17 mouse cellular contexts compared by ENCODE assay signal in genomic region chr15:103040601-103041000, GRCm38 (mm10). TPM values are rescaled to one million over a fixed set of nuclear protein-coding genes. Genes with fewer than 3 reads are reported as not detected.
DNase-seq lines count a peak whose midpoint lies in the region; ATAC-seq lines count a peak whose summit lies in the region.
"Had no signal": no experiment of that assay in that cellular context is flagged by ENCODE, and none has a peak within 500 bp of the region (broad histone marks: within the 10 kb centered on the region; RNA-seq: fewer than 3 reads in every experiment).

No protein-coding gene starts in this region.

- no peaks in the 10 kb centered on the region for H3K36me3 ChIP-seq in heart, embryonic 10.5 days
- no peaks in the 10 kb centered on the region for H3K36me3 ChIP-seq in midbrain, embryonic 11.5 days (ENCODE audit: control insufficient read depth, insufficient read depth, low read length)
- H3K36me3 ChIP-seq in midbrain, embryonic 10.5 days = no peaks in the 10 kb centered on the region
- H3K36me3 ChIP-seq in limb, embryonic 10.5 days = no peaks in the 10 kb centered on the region
- H3K36me3 ChIP-seq in stomach, embryonic 16.5 days (ENCODE audit: control insufficient read depth, insufficient read depth, low read length) = no peaks in the 10 kb centered on the region
- H3K36me3 ChIP-seq: embryonic facial prominence, embryonic 12.5 days; forebrain, embryonic 15.5 days had no signal

- no peak overlapping the region for H3K9ac ChIP-seq in midbrain, embryonic 11.5 days (ENCODE audit: low read length)
- peak overlapping the region; percentile 67 for H3K9ac ChIP-seq in stomach, embryonic 16.5 days (ENCODE audit: low read length)
- H3K9ac ChIP-seq: embryonic facial prominence, embryonic 12.5 days; forebrain, embryonic 15.5 days had no signal

- H3K9me3 ChIP-seq in heart, embryonic 10.5 days = no peaks in the 10 kb centered on the region
- H3K9me3 ChIP-seq in midbrain, embryonic 11.5 days (ENCODE audit: control insufficient read depth, low read length) = no peaks in the 10 kb centered on the region
- H3K9me3 ChIP-seq in midbrain, embryonic 10.5 days (replicated peaks) = no peaks in the 10 kb centered on the region
- no peaks in the 10 kb centered on the region for H3K9me3 ChIP-seq in limb, embryonic 10.5 days (replicated peaks)
- no peaks in the 10 kb centered on the region for H3K9me3 ChIP-seq in stomach, embryonic 16.5 days (replicated peaks; ENCODE audit: control insufficient read depth, low read length)
- H3K9me3 ChIP-seq: embryonic facial prominence, embryonic 12.5 days; forebrain, embryonic 15.5 days; G1E had no signal

- H3K4me3 ChIP-seq in heart, embryonic 10.5 days = 0 out of 2 replicates have a peak overlapping the region, but pooled peaks have one; percentile 15
- H3K4me3 ChIP-seq in midbrain, embryonic 11.5 days (ENCODE audit: low read depth, low read length) = no peak overlapping the region
- no peak overlapping the region for H3K4me3 ChIP-seq in midbrain, embryonic 10.5 days
- H3K4me3 ChIP-seq in limb, embryonic 10.5 days = peak overlapping the region; percentile 39
- peak overlapping the region; percentile 26 for H3K4me3 ChIP-seq in stomach, embryonic 16.5 days (replicated peaks; ENCODE audit: low read length)
- H3K4me3 ChIP-seq: embryonic facial prominence, embryonic 12.5 days; forebrain, embryonic 15.5 days had no signal

- no peak for DNase-seq in heart, embryonic 10.5 days (ENCODE audit: low spot score)
- no peak for DNase-seq in heart, adult 18-20 months
- DNase-seq in midbrain, embryonic 11.5 days (ENCODE audit: low spot score, missing footprints) = peak; percentile 92
- no peak for DNase-seq in midbrain, embryonic 10.5 days (ENCODE audit: low spot score)
- DNase-seq in limb, embryonic 10.5 days (ENCODE audit: low spot score) = peak; percentile 48
- DNase-seq in cerebellum, adult 11 months = no peak
- DNase-seq: cerebellum, adult 9-10 months; heart, adult 11 months; lung, postnatal 4 days; thymus, postnatal 14 days had no signal

- peaks cover 96% of the 10 kb centered on the region for H3K27me3 ChIP-seq in heart, embryonic 10.5 days (ENCODE audit: insufficient read depth, poor library complexity, severe bottlenecking)
- H3K27me3 ChIP-seq in midbrain, embryonic 11.5 days (ENCODE audit: control insufficient read depth, insufficient read depth, low read length) = peaks cover 95% of the 10 kb centered on the region
- H3K27me3 ChIP-seq in midbrain, embryonic 10.5 days (ENCODE audit: low read depth, poor library complexity, severe bottlenecking) = peaks cover 100% of the 10 kb centered on the region
- H3K27me3 ChIP-seq in limb, embryonic 10.5 days (ENCODE audit: low read depth, poor library complexity, severe bottlenecking) = peaks cover 96% of the 10 kb centered on the region
- no peaks in the 10 kb centered on the region for H3K27me3 ChIP-seq in stomach, embryonic 16.5 days (ENCODE audit: control insufficient read depth, insufficient read depth, low read length)

- 0 out of 2 replicates have a peak, but pooled peaks cover 4% of the 10 kb centered on the region for H3K4me1 ChIP-seq in heart, embryonic 10.5 days
- no peaks in the 10 kb centered on the region for H3K4me1 ChIP-seq in midbrain, embryonic 11.5 days (ENCODE audit: control insufficient read depth, insufficient read depth, low read length)
- H3K4me1 ChIP-seq in midbrain, embryonic 10.5 days = 0 out of 2 replicates have a peak, but pooled peaks cover 3% of the 10 kb centered on the region
- peaks cover 62% of the 10 kb centered on the region for H3K4me1 ChIP-seq in limb, embryonic 10.5 days
- peaks cover 32% of the 10 kb centered on the region for H3K4me1 ChIP-seq in stomach, embryonic 16.5 days (ENCODE audit: control insufficient read depth, insufficient read depth, low read length)
- H3K4me1 ChIP-seq: embryonic facial prominence, embryonic 12.5 days; forebrain, embryonic 15.5 days had no signal

- WGBS in heart, embryonic 10.5 days = 7% methylated on average over 12 of the region's 12 CpGs
- under 1% methylated on average over 12 of the region's 12 CpGs for WGBS in midbrain, embryonic 11.5 days
- 2% methylated on average over 12 of the region's 12 CpGs for WGBS in midbrain, embryonic 10.5 days
- WGBS in limb, embryonic 10.5 days = 9% methylated on average over 12 of the region's 12 CpGs
- 29% methylated on average over 12 of the region's 12 CpGs for WGBS in stomach, embryonic 16.5 days

- peak overlapping the region; percentile 9; the same call in 1 of the 2 replicates for H3K27ac ChIP-seq in heart, embryonic 10.5 days
- no peak overlapping the region for H3K27ac ChIP-seq in midbrain, embryonic 11.5 days (ENCODE audit: low read depth, low read length)
- no peak overlapping the region for H3K27ac ChIP-seq in midbrain, embryonic 10.5 days (replicated peaks)
- H3K27ac ChIP-seq in limb, embryonic 10.5 days = peak overlapping the region; percentile 83
- H3K27ac ChIP-seq in stomach, embryonic 16.5 days (ENCODE audit: low read length) = peak overlapping the region; percentile 91
- H3K27ac ChIP-seq: embryonic facial prominence, embryonic 12.5 days; forebrain, embryonic 15.5 days had no signal

- no peak for ATAC-seq in midbrain, embryonic 11.5 days (ENCODE audit: low FRiP score)
- ATAC-seq in stomach, embryonic 16.5 days (ENCODE audit: insufficient read depth, low FRiP score) = no peak
- ATAC-seq in megakaryocyte progenitor cell, adult 5-6 weeks (replicated peaks; ENCODE audit: poor library complexity) = no peak
- ATAC-seq: forebrain, embryonic 15.5 days had no signal

- H3K4me2 ChIP-seq in midbrain, embryonic 11.5 days = no peak overlapping the region
- H3K4me2 ChIP-seq in stomach, embryonic 16.5 days (ENCODE audit: low read depth, low read length) = peak overlapping the region; percentile 52
- H3K4me2 ChIP-seq: embryonic facial prominence, embryonic 12.5 days; forebrain, embryonic 15.5 days had no signal

RNA-seq across cellular contexts. Expression of gene Hoxc4, which starts 21.9 kb away (rescaled TPM):
- polyA plus RNA-seq in heart, embryonic 10.5 days (2016; fragmentation: Nextera tagmentation; extraction: Ambion mirVana) = 0.81 and 6.6 TPM in 2 replicates
- total RNA-seq in heart, adult 18-20 months (2021) = under 1 TPM in 1 of 2 experiments, not detected in 1; 0.23 TPM
- not detected in 2 replicates for polyA plus RNA-seq in midbrain, embryonic 11.5 days (2014; fragmentation: Nextera tagmentation; extraction: Ambion mirVana)
- polyA plus RNA-seq in midbrain, embryonic 10.5 days (2016; fragmentation: Nextera tagmentation; extraction: Ambion mirVana) = not detected in 2 replicates
- 9.1 and 9.8 TPM in 2 replicates for polyA plus RNA-seq in limb, embryonic 10.5 days (2016; fragmentation: Nextera tagmentation; extraction: Ambion mirVana)
- polyA plus RNA-seq in stomach, embryonic 16.5 days (2015; fragmentation: Nextera tagmentation; extraction: Ambion mirVana) = 19.0 and 20.0 TPM in 2 replicates
- not detected in 2 replicates for total RNA-seq in megakaryocyte progenitor cell, adult 5-6 weeks (2015)
- total RNA-seq in megakaryocyte progenitor cell, adult 5-6 weeks (2017) = not detected in 2 replicates
- total RNA-seq: heart, postnatal 25 days; left cerebral cortex, postnatal 36 days had no signal
- polyA plus RNA-seq: forebrain, embryonic 15.5 days had no signal

RNA-seq across cellular contexts. Expression of gene Hoxc6, which starts 42.5 kb away (rescaled TPM):
- polyA plus RNA-seq in heart, embryonic 10.5 days (2016; fragmentation: Nextera tagmentation; extraction: Ambion mirVana) = 0.23 and 1.8 TPM in 2 replicates
- total RNA-seq in heart, adult 18-20 months (2021) = under 1 TPM in 1 of 2 experiments, not detected in 1; 0.18 TPM
- not detected in 2 replicates for polyA plus RNA-seq in midbrain, embryonic 11.5 days (2014; fragmentation: Nextera tagmentation; extraction: Ambion mirVana)
- not detected in 2 replicates for polyA plus RNA-seq in midbrain, embryonic 10.5 days (2016; fragmentation: Nextera tagmentation; extraction: Ambion mirVana)
- 10.1 and 10.2 TPM in 2 replicates for polyA plus RNA-seq in limb, embryonic 10.5 days (2016; fragmentation: Nextera tagmentation; extraction: Ambion mirVana)
- polyA plus RNA-seq in stomach, embryonic 16.5 days (2015; fragmentation: Nextera tagmentation; extraction: Ambion mirVana) = 3.3 and 3.8 TPM in 2 replicates
- not detected in 2 replicates for total RNA-seq in megakaryocyte progenitor cell, adult 5-6 weeks (2015)
- not detected in 2 replicates for total RNA-seq in megakaryocyte progenitor cell, adult 5-6 weeks (2017)
- total RNA-seq: heart, postnatal 25 days; left cerebral cortex, postnatal 36 days had no signal
- polyA plus RNA-seq: embryonic facial prominence, embryonic 12.5 days; forebrain, embryonic 15.5 days had no signal

RNA-seq across cellular contexts. Expression of gene Hoxc8, which starts 50.2 kb away (rescaled TPM):
- polyA plus RNA-seq in heart, embryonic 10.5 days (2016; fragmentation: Nextera tagmentation; extraction: Ambion mirVana) = 0.06 and 1.7 TPM in 2 replicates
- total RNA-seq in heart, adult 18-20 months (2021) = not detected
- not detected in 2 replicates for polyA plus RNA-seq in midbrain, embryonic 11.5 days (2014; fragmentation: Nextera tagmentation; extraction: Ambion mirVana)
- polyA plus RNA-seq in midbrain, embryonic 10.5 days (2016; fragmentation: Nextera tagmentation; extraction: Ambion mirVana) = not detected in 2 replicates
- 5.1 and 6.0 TPM in 2 replicates for polyA plus RNA-seq in limb, embryonic 10.5 days (2016; fragmentation: Nextera tagmentation; extraction: Ambion mirVana)
- polyA plus RNA-seq in stomach, embryonic 16.5 days (2015; fragmentation: Nextera tagmentation; extraction: Ambion mirVana) = 2.0 and 2.5 TPM in 2 replicates
- total RNA-seq in megakaryocyte progenitor cell, adult 5-6 weeks (2015) = not detected in 2 replicates
- total RNA-seq in megakaryocyte progenitor cell, adult 5-6 weeks (2017) = not detected in 2 replicates
- total RNA-seq: heart, postnatal 25 days; left cerebral cortex, postnatal 36 days had no signal
- polyA plus RNA-seq: embryonic facial prominence, embryonic 12.5 days; forebrain, embryonic 15.5 days had no signal

Comparison
In these comparisons a context has a peak if more than half of its experiments do, and no peak if none do; other contexts are left out.
1. DNase-seq: peak in midbrain, embryonic 11.5 days (single experiment) and limb, embryonic 10.5 days (single experiment); none in heart, embryonic 10.5 days (single experiment), heart, adult 18-20 months (0 of 2), midbrain, embryonic 10.5 days (single experiment) and cerebellum, adult 11 months (single experiment).
2. H3K27ac ChIP-seq: peak in heart, embryonic 10.5 days (single experiment), limb, embryonic 10.5 days (single experiment) and stomach, embryonic 16.5 days (single experiment); none in midbrain, embryonic 11.5 days (single experiment) and midbrain, embryonic 10.5 days (single experiment).
3. H3K4me3 ChIP-seq: peak in heart, embryonic 10.5 days (single experiment), limb, embryonic 10.5 days (single experiment) and stomach, embryonic 16.5 days (single experiment); none in midbrain, embryonic 11.5 days (single experiment) and midbrain, embryonic 10.5 days (single experiment).